ENCODE assay signal across 7 mouse cellular contexts in the genomic region with DNA sequence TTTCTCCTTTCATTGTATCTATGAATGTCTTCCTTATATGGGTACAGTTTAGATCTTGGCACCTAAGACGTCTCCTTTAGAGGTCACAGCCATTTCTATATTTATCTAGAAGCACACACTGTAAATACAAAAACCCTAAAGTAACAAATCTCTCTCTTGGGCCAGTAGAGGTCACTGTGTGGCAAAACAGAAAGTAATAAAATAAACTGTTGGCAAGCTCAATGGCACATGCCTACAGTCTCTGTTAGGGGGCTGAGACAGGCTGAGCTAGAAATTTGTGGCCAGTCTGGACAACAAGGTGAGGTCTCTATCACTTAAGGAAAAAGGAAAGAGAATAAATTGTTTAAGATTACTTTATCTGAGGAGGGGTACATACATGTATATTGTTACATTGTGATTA. TPM values are rescaled to one million over a fixed set of nuclear protein-coding genes. Genes with fewer than 3 reads are reported as not detected.
DNase-seq lines count a peak whose midpoint lies in the region; ATAC-seq and TF ChIP-seq lines count a peak whose summit lies in the region.

No protein-coding gene starts in this region.

- H3K9ac ChIP-seq in intestine, postnatal 0 days (ENCODE audit: low read depth, low read length): no peak overlapping the region

- H3K4me1 ChIP-seq in G1E (ENCODE audit: insufficient read depth, low read depth, low read length): no peaks in the 10 kb centered on the region; the same call in 1 of the 2 replicates
- no peaks in the 10 kb centered on the region for H3K4me1 ChIP-seq in intestine, postnatal 0 days (replicated peaks; ENCODE audit: control insufficient read depth, insufficient read depth, low read length)

- DNase-seq in kidney, adult 8-10 months: peak; percentile 23 to 46
- DNase-seq in kidney, postnatal 4 days: no peak
- no peak for DNase-seq in G1E (ENCODE audit: low spot score)
- peak; percentile 49 for DNase-seq in brain, embryonic 14.5 days (ENCODE audit: low read depth)
- peak; percentile 17 for DNase-seq in thymus, postnatal 25 days
- no peak for DNase-seq in ovary, adult 18-20 months (ENCODE audit: low spot score)

- no peaks in the 10 kb centered on the region for H3K27me3 ChIP-seq in G1E (ENCODE audit: insufficient read depth, low read length)
- H3K27me3 ChIP-seq in intestine, postnatal 0 days (replicated peaks; ENCODE audit: control insufficient read depth, insufficient read depth, low read length): no peaks in the 10 kb centered on the region

- peaks cover 23% of the 10 kb centered on the region for H3K36me3 ChIP-seq in G1E (replicated peaks)
- no peaks in the 10 kb centered on the region for H3K36me3 ChIP-seq in intestine, postnatal 0 days (ENCODE audit: control insufficient read depth, insufficient read depth)

- no peaks in the 10 kb centered on the region for H3K9me3 ChIP-seq in G1E (replicated peaks)
- H3K9me3 ChIP-seq in intestine, postnatal 0 days (ENCODE audit: control insufficient read depth): no peaks in the 10 kb centered on the region

- ATAC-seq in G1E (ENCODE audit: extremely low read depth, insufficient number of reproducible peaks, low FRiP score, poor library complexity, severe bottlenecking): peak; percentile 15
- peak; percentile 38; the same call in 1 of the 2 replicates for ATAC-seq in intestine, postnatal 0 days

- no peak for TF ChIP-seq POLR2A in brain, embryonic 14.5 days (IDR thresholded peaks at IDR 0.05; ENCODE audit: borderline replicate concordance, extremely low read depth, insufficient read depth, insufficient read length, poor library complexity, severe bottlenecking)

- no peak overlapping the region for H3K27ac ChIP-seq in intestine, postnatal 0 days (ENCODE audit: low read depth, low read length)

- no peak overlapping the region for H3K4me2 ChIP-seq in intestine, postnatal 0 days (replicated peaks; ENCODE audit: low read depth)

- 0 out of 2 replicates have a peak, but pooled peaks have one; percentile 9 for TF ChIP-seq CTCF in G1E (IDR thresholded peaks at IDR 0.05; ENCODE audit: low read depth, low read length)
- 0 out of 2 replicates have a peak, but pooled peaks have one; percentile 7 for TF ChIP-seq CTCF in brain, embryonic 14.5 days (IDR thresholded peaks at IDR 0.05; ENCODE audit: borderline replicate concordance, extremely low read depth, insufficient read depth, insufficient read length)
- peak; percentile 67 for TF ChIP-seq CTCF in intestine, postnatal 0 days (IDR thresholded peaks at IDR 0.05; ENCODE audit: low read depth)

- H3K4me3 ChIP-seq in G1E (ENCODE audit: low read depth, low read length): no peak overlapping the region
- no peak overlapping the region for H3K4me3 ChIP-seq in intestine, postnatal 0 days (ENCODE audit: low read depth, low read length)

- 9% methylated on average over 1 of the region's 1 CpGs for WGBS in intestine, postnatal 0 days

RNA-seq across cellular contexts. Expression of a gene that starts 11.0 kb away (rescaled TPM):
- total RNA-seq in G1E (2014; fragmentation: Nextera tagmentation) (30.8 and 33.8 TPM in 2 replicates), G1E (2017) (7.0 and 8.1 TPM in 2 replicates)
- polyA plus RNA-seq in G1E (2012): 6.1 and 7.5 TPM in 2 replicates
- 19.0 and 31.6 TPM in 2 replicates for polyA plus RNA-seq in brain, embryonic 14.5 days (2012; rRNA removed)
- 6.6 and 6.9 TPM in 2 replicates for polyA plus RNA-seq in intestine, postnatal 0 days (2015; fragmentation: Nextera tagmentation; extraction: Ambion mirVana)

RNA-seq across cellular contexts. Expression of a gene that starts 33.6 kb away (rescaled TPM):
- total RNA-seq in G1E (2014; fragmentation: Nextera tagmentation) (25.0 and 38.5 TPM in 2 replicates), G1E (2017) (17.9 and 18.5 TPM in 2 replicates)
- polyA plus RNA-seq in G1E (2012): 1.9 and 2.0 TPM in 2 replicates
- polyA plus RNA-seq in brain, embryonic 14.5 days (2012; rRNA removed): 16.6 and 22.6 TPM in 2 replicates
- 22.3 and 23.1 TPM in 2 replicates for polyA plus RNA-seq in intestine, postnatal 0 days (2015; fragmentation: Nextera tagmentation; extraction: Ambion mirVana)

Comparison
In these comparisons a context has a peak if more than half of its experiments do, and no peak if none do; other contexts are left out.
1. DNase-seq: peak in kidney, adult 8-10 months (2 of 2), brain, embryonic 14.5 days (single experiment) and thymus, postnatal 25 days (single experiment); none in kidney, postnatal 4 days (0 of 2), G1E (single experiment) and ovary, adult 18-20 months (single experiment).
2. CTCF ChIP-seq: peak in every context shown above with its lines; median percentile 67 in intestine, postnatal 0 days; 9 in G1E; 7 in brain, embryonic 14.5 days.